In genomic region chr2:30695041-30695440, GRCm38 (mm10) we compare ENCODE assay signal across 7 mouse cellular contexts.
DNase-seq lines count a peak whose midpoint lies in the region; ATAC-seq and TF ChIP-seq lines count a peak whose summit lies in the region.

No protein-coding gene starts in this region.

- H3K4me1 ChIP-seq in forebrain, embryonic 14.5 days (ENCODE audit: control insufficient read depth, insufficient read depth, low read length), result peaks cover 32% of the 10 kb centered on the region
- H3K4me1 ChIP-seq in hindbrain, postnatal 0 days (ENCODE audit: insufficient read depth, low read length), result peaks cover 40% of the 10 kb centered on the region
- H3K4me1 ChIP-seq in neural tube, embryonic 12.5 days, result peaks cover 69% of the 10 kb centered on the region
- peaks cover 48% of the 10 kb centered on the region for H3K4me1 ChIP-seq in thymus, adult 2 months (replicated peaks; ENCODE audit: control insufficient read depth, insufficient read depth, low read length)

- no peak overlapping the region; the same call in 1 of the 2 replicates for H3K9ac ChIP-seq in forebrain, embryonic 14.5 days (ENCODE audit: low read length)
- H3K9ac ChIP-seq in hindbrain, postnatal 0 days (replicated peaks; ENCODE audit: low read length), result no peak overlapping the region
- H3K9ac ChIP-seq in neural tube, embryonic 12.5 days, result no peak overlapping the region

- 100% methylated on average over 1 of the region's 1 CpGs for WGBS in forebrain, embryonic 14.5 days
- 94% methylated on average over 1 of the region's 1 CpGs for WGBS in hindbrain, postnatal 0 days
- 87% methylated on average over 1 of the region's 1 CpGs for WGBS in neural tube, embryonic 12.5 days
- 100% methylated on average over 1 of the region's 1 CpGs for WGBS in thymus, adult 2 months

- no peak for TF ChIP-seq POLR2A in thymus, adult 2 months (IDR thresholded peaks at IDR 0.05; ENCODE audit: control insufficient read depth, extremely low read depth, insufficient read depth, low read length, poor library complexity)

- no peak overlapping the region for H3K4me3 ChIP-seq in forebrain, embryonic 14.5 days (ENCODE audit: low read depth, low read length)
- no peak overlapping the region for H3K4me3 ChIP-seq in hindbrain, postnatal 0 days (ENCODE audit: low read length)
- no peak overlapping the region for H3K4me3 ChIP-seq in neural tube, embryonic 12.5 days
- no peak overlapping the region for H3K4me3 ChIP-seq in thymus, adult 2 months (ENCODE audit: control insufficient read depth, insufficient read depth, low read length)

- no peak for ATAC-seq in forebrain, embryonic 14.5 days
- ATAC-seq in hindbrain, postnatal 0 days, result no peak
- no peak for ATAC-seq in neural tube, embryonic 12.5 days (ENCODE audit: low FRiP score, low read depth)

- no peaks in the 10 kb centered on the region for H3K27me3 ChIP-seq in forebrain, embryonic 14.5 days (replicated peaks; ENCODE audit: control insufficient read depth, insufficient read depth, low read length)
- no peaks in the 10 kb centered on the region for H3K27me3 ChIP-seq in hindbrain, postnatal 0 days (ENCODE audit: insufficient read depth, low read length)
- no peaks in the 10 kb centered on the region for H3K27me3 ChIP-seq in neural tube, embryonic 12.5 days (replicated peaks)
- H3K27me3 ChIP-seq in thymus, adult 2 months (ENCODE audit: control insufficient read depth, insufficient read depth, low read length), result no peaks in the 10 kb centered on the region

- peak; percentile 54 for DNase-seq in kidney, adult 11 months
- DNase-seq in kidney, adult 18-20 months, result no peak
- no peak for DNase-seq in forebrain, embryonic 14.5 days (ENCODE audit: low spot score)
- no peak for DNase-seq in hindbrain, postnatal 0 days (ENCODE audit: low spot score)
- no peak for DNase-seq in thymus, adult 2 months
- DNase-seq in natural killer cell, adult 2 months (ENCODE audit: low spot score in 2 of 2), result no peak

- no peak for TF ChIP-seq CTCF in hindbrain, postnatal 0 days (IDR thresholded peaks at IDR 0.05; ENCODE audit: low read depth)
- TF ChIP-seq CTCF in thymus, adult 2 months (IDR thresholded peaks at IDR 0.05; ENCODE audit: borderline replicate concordance, control insufficient read depth, extremely low read depth, insufficient read depth, low read length, poor library complexity), result no peak

- H3K27ac ChIP-seq in forebrain, embryonic 14.5 days (ENCODE audit: low read depth, low read length), result peak overlapping the region; percentile 100
- H3K27ac ChIP-seq in hindbrain, postnatal 0 days, result peak overlapping the region; percentile 61
- H3K27ac ChIP-seq in neural tube, embryonic 12.5 days, result peak overlapping the region; percentile 29; the same call in 1 of the 2 replicates
- no peak overlapping the region for H3K27ac ChIP-seq in thymus, adult 2 months (ENCODE audit: control insufficient read depth, insufficient read depth, low read length)

- no peak overlapping the region for H3K4me2 ChIP-seq in forebrain, embryonic 14.5 days (ENCODE audit: low read length)
- H3K4me2 ChIP-seq in hindbrain, postnatal 0 days (ENCODE audit: low read depth, low read length), result no peak overlapping the region
- no peak overlapping the region for H3K4me2 ChIP-seq in neural tube, embryonic 12.5 days (replicated peaks)

- no peaks in the 10 kb centered on the region for H3K36me3 ChIP-seq in forebrain, embryonic 14.5 days (ENCODE audit: control insufficient read depth, insufficient read depth, low read length)
- no peaks in the 10 kb centered on the region for H3K36me3 ChIP-seq in hindbrain, postnatal 0 days (ENCODE audit: insufficient read depth, low read length)
- no peaks in the 10 kb centered on the region for H3K36me3 ChIP-seq in neural tube, embryonic 12.5 days
- H3K36me3 ChIP-seq in thymus, adult 2 months (ENCODE audit: control insufficient read depth, insufficient read depth, low read length), result no peaks in the 10 kb centered on the region

- H3K9me3 ChIP-seq in forebrain, embryonic 14.5 days (replicated peaks; ENCODE audit: control insufficient read depth, low read length), result no peaks in the 10 kb centered on the region
- no peaks in the 10 kb centered on the region for H3K9me3 ChIP-seq in hindbrain, postnatal 0 days (ENCODE audit: low read length)
- no peaks in the 10 kb centered on the region for H3K9me3 ChIP-seq in neural tube, embryonic 12.5 days
